Mouse (Mus musculus): ENCODE results near the gene Ccl8.

DNA sequence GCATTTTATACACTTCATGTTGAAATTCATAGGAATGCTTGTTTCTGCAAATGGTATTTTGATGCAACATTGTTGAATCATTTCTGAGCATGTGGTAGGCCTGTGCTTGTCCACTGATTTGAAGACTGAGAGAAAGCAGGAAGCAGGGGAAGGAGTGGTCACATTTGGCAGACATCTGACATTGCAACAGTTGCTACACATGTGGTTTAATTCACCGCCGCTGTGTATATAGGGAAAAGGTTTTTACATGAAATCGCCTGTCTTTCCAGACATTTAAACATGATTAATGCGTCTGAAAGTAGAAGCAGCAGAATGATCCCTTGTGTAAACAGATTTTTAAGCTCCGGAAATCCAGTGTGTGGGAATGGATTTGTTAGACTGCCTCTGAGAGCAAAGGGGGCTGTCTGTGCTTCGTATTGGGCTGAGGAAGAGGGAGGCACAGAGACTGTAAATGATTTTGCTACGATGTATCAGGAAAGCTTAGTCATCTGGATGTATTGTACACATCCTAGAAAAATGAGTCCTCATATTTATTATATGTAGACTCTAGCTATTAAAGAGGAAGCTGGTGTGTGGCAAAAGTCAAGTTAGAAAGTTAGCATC, 24.6 kb downstream of the Ccl8 start:
- no peak for TF ChIP-seq GATA1 (IDR thresholded peaks at IDR 0.05; ENCODE audit: borderline replicate concordance, low read length)
- no peak for TF ChIP-seq FLI1 (IDR thresholded peaks at IDR 0.05; ENCODE audit: low read length)
